Mouse (Mus musculus) kidney, adult 9 months (tissue): Measurements from ENCODE around the gene Siglec1.
"Not testable (repeated sequence)": the region's sequence is repeated elsewhere in the genome, so short reads cannot be mapped to it uniquely, and the experiment has no call there.

ENCODE experiments used
- DNase-seq: peaks from one replicate; pipeline ENCODE4 v3.0.0; 2022

Siglec1 gene

GRCm38 (mm10) chr2:131046025-131046424 is 40.5 kb downstream of the Siglec1 start:
- DNase-seq: no peak

GRCm38 (mm10) chr2:131044989-131045720 is 41.4 kb downstream of the Siglec1 start:
- DNase-seq: peak; percentile 18

- DNase-seq: peak; percentile 20
These were observed 42.2 kb downstream of the Siglec1 start for GRCm38 (mm10) chr2:131044354-131044852.

DNA sequence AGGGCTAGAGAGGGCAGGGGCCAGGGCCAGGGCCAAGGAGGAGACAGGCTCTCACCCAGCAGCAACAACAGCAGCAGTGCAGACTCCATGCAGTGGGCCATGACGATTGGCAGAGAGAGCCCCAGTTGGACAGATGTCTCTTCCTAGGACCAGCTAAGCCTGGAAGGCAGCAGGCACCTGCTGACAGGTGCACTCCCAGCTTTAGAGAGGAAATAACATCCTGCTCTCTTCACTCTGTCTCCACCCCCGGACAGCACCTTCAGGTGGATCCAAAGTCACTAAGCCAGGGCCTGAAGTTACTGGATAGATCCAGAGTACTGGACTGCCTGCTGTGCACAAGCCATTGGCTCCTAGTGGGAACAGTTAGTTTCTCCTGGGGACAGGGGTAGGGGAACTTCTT is 43.6 kb downstream of the Siglec1 start, which contains the start of gene Gfra4:
Gfra4 (minus strand) TSS at position 101 of the 400 bp plus-strand sequence.
- no peak for DNase-seq

DNA sequence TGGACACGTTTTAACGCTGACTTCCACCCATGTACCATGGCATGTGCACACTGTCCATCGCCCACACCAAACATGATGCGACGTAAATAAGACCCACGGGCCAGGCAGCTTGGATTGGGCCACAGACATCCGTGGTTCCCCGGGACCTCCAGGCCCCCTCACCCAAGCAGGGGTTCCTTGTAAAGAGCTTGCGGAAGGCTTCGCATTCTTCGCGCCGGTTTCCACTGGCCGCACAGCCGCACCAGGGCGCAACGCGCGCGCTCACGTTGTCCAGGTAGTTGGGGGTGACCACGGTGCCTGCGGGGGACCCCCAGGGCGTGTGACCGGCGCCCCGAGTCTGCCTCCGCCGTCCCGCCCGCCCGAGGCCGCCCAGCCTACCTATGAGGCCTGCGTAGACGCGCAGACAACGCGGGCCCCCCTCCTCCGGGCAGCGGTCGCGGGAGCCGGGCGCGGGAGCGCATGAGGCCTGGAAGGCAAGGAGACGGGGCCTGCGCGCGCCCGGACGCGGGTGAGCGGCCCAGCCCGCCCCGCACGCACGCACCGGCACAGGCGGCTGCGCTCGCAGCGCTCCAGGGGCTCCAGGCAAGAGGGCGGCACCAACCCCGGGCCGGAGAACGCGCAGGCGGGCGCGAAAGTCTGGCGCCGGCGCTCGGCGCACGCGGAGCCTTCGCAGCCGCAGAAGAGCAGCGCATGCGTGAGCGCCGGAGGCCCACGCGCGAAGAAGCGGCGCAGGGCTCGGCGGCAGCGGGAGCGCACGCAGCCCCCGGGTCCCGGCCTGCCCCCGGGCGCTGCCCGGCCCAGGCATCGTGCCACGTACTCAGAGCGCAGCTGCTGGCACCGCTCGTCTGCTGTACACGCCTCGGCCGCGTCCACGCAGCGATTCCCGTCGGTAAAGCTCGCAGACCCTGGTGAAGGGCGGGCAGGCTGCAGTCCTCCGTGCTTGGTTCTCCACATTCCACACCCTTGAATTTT is 45.4 kb downstream of the Siglec1 start:
- DNase-seq: no peak

GRCm38 (mm10) chr2:131038675-131039074 is 47.9 kb downstream of the Siglec1 start:
- no peak for DNase-seq

DNA sequence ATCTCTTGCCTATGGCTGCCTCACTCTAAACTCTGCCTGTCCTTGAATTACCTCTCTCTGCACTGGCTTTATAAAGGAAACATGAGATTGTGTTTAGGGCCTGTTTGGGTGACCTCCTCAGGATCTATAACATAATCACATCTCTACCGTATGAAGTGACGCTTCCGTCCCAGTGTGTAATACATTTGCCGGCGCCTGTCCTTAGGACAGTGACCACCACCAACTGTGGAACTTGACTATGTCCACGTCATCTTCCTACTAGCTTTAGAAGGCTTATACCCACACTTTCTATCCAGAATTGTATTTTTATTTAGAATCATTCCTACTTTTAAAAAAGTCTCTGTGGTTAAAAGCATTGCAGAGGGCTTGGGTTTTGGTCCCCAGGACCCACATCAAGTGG is 48.4 kb downstream of the Siglec1 start:
- DNase-seq: no peak

- peak; percentile 33 for DNase-seq
These were observed 49.2 kb downstream of the Siglec1 start for GRCm38 (mm10) chr2:131037226-131037990.

DNA sequence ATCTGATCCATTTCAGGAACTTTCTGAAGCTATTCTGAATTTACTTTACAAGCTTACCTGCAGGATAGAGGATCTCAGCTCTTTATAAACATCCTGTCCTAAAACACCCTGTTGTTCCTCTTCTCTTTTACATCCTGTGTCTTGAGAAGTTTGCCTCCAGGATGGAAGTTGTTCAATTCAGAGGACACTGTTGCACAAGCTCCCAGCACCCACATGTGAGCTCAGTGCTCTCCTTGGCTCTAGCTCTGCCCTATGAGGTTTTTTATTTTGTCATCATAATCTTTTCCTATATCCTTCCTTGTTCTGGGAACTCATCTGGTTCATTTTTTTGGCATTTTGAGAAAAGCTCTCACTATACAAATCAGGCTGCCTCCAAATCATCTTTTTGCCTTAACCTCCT is 49.8 kb downstream of the Siglec1 start:
- DNase-seq: no peak

DNA sequence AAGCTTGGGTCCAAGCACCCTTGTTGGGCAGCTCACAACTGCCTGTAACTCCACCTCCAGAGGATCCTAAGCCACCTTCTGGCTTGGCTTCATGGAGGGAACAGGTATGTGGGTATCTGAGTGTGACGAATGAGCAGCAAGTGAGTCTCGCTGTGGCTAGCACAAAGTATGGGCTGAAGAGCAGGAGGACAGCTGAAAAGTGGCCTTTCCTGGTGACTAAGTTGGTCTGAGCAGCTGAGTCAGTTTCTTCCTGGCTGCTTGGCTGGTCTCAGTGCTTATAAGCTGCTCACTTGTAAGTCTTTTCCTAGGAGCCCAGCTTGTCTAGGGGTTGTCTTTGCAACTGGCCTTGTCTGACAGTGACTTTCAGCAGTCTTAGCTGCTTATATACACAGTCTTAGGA is 50.2 kb downstream of the Siglec1 start:
- DNase-seq: no peak

- not testable (repeated sequence) for DNase-seq
These were observed 55.2 kb downstream of the Siglec1 start for GRCm38 (mm10) chr2:131031406-131031805.

DNA sequence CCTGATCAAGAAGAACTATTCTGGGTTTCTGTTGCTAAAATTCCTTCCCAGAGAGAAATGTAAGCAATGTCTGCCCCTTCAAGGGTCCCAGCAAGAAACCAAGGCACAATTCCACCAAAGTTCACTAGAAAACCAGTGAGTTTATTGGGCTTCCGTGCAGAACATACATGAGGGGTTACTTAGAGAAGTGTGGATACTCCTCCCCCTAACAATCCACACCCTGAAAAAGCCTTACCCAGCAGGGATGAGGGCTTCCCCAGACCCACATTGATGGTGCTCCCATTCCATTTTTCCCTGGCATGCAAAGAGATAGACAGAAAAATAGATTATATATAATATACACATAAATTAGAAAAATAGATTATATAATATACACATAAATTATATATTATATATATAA is 55.6 kb downstream of the Siglec1 start:
- DNase-seq: no peak

GRCm38 (mm10) chr2:131030561-131030960 is 56.0 kb downstream of the Siglec1 start:
- DNase-seq: no peak

GRCm38 (mm10) chr2:131029065-131029935 is 57.3 kb downstream of the Siglec1 start:
- peak; percentile 16 for DNase-seq

DNA sequence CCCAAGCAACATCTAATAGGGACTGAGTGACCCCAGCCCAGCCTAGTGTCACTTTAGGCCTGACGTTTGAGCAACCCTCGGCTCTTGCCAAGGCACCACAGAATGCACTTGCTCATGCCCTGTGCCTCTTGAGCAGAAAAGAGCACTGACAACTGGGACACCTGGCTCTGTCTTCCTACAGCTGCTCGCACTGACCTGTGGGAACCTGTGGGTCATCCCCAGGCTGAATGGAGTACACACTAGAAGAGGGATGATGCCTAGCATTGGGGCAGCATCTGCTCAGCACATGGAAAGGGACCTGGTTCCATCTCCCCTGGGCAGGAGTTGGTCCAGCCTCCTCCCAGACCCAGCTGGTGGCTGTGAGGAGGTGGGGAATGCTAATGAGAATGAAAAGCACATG is 59.6 kb downstream of the Siglec1 start:
- DNase-seq: no peak

DNA sequence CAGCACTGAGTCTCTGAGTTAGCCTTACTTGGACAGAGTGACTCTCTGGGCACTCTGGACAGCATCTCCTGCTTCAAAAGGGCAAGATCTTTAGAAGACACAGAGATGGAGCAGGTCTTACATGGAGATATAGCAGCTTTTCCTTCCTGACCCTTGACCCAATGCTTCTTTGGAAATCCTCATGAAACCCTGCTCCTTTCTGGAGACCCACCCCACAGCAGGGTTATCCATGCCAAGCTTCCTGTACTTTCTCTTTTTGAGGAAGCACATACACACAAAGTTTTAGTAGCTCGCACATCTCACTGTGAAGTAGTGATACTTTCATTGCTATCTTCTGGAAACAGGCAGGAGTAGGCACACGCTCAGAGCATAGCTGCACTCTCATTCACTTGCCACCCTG is 61.3 kb downstream of the Siglec1 start:
- DNase-seq: no peak
